Mouse (Mus musculus): ENCODE measurements around the gene AI467606.

GRCm38 (mm10) chr7:127088083-127088482, 3.1 kb upstream of the AI467606 start:
- no peak for TF ChIP-seq GABPA (IDR thresholded peaks at IDR 0.05; ENCODE audit: low read depth, low read length)
- no peak for TF ChIP-seq POLR2A (IDR thresholded peaks at IDR 0.05; ENCODE audit: control insufficient read depth in 1 of 2, insufficient read depth in 1 of 2, low read depth in 1 of 2, low read length in 2 of 2, poor library complexity in 1 of 2)
- TF ChIP-seq CTCF (IDR thresholded peaks at IDR 0.05 in 2 of 3, conservative IDR thresholded peaks at IDR 0.05 in 1 of 3; ENCODE audit: control insufficient read depth in 1 of 3, insufficient read depth in 1 of 3, low read depth in 2 of 3, low read length in 3 of 3, poor library complexity in 1 of 3, severe bottlenecking in 1 of 3), result no peak
- no peak for TF ChIP-seq RCOR1 (IDR thresholded peaks at IDR 0.05; ENCODE audit: low read depth, low read length)
- no peak for TF ChIP-seq MXI1 (IDR thresholded peaks at IDR 0.05; ENCODE audit: low read depth, low read length)
- TF ChIP-seq MEF2A (IDR thresholded peaks at IDR 0.05; ENCODE audit: extremely low read depth, insufficient replicate concordance, low read depth, low read length, poor library complexity, severe bottlenecking), result no peak
- peak; percentile 73 for TF ChIP-seq GATA1 (IDR thresholded peaks at IDR 0.05; ENCODE audit: low read depth, low read length)
- TF ChIP-seq SMC3 (IDR thresholded peaks at IDR 0.05; ENCODE audit: low read depth, low read length), result no peak
- TF ChIP-seq MAX (IDR thresholded peaks at IDR 0.05; ENCODE audit: low read length), result no peak
- no peak for TF ChIP-seq USF1 (IDR thresholded peaks at IDR 0.05; ENCODE audit: low read depth, low read length)
- no peak for TF ChIP-seq ETS1 (IDR thresholded peaks at IDR 0.05; ENCODE audit: low read depth, low read length)
- no peak for TF ChIP-seq USF2 (IDR thresholded peaks at IDR 0.05; ENCODE audit: borderline replicate concordance in 1 of 2, insufficient read depth in 1 of 2, low read depth in 1 of 2, low read length in 2 of 2)

All from MEL (cell line).